22 mouse cellular contexts compared by ENCODE assay signal in the genomic region with DNA sequence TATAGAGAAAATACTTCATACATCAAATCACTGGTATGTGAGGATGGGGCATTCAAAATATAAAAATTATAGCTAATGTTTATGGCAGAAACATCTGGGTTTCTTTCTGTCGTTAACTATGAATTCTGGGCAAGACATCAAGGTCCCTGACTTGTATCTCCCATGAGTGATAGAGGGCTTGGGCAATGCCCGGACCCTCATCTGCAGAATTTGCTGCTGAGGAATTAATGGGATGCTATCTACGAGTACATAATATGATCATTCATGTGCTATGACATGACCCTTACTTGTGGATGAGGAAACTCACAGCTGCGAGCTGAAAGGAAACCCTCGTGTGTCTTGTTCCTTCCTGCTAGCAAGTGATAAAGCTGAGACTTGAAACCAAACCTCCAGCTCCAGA. TPM values are rescaled to one million over a fixed set of nuclear protein-coding genes. Genes with fewer than 3 reads are reported as not detected.
A peak's percentile ranks its signal among the peaks of the same experiment; 100 is the strongest.
DNase-seq lines count a peak whose midpoint lies in the region; ATAC-seq and TF ChIP-seq lines count a peak whose summit lies in the region.
"Had no signal": no experiment of that assay in that cellular context is flagged by ENCODE, and none has a peak within 500 bp of the region (broad histone marks: within the 10 kb centered on the region; RNA-seq: fewer than 3 reads in every experiment).

No protein-coding gene starts in this region.

- H3K9me3 ChIP-seq in lung, embryonic 14.5 days (ENCODE audit: low read depth, low read length), result no peaks in the 10 kb centered on the region
- H3K9me3 ChIP-seq in lung, embryonic 15.5 days, result no peaks in the 10 kb centered on the region
- no peaks in the 10 kb centered on the region for H3K9me3 ChIP-seq in lung, embryonic 16.5 days (ENCODE audit: control insufficient read depth, low read length)

- H3K9ac ChIP-seq in lung, embryonic 14.5 days, result no peak overlapping the region
- no peak overlapping the region for H3K9ac ChIP-seq in lung, embryonic 15.5 days
- no peak overlapping the region for H3K9ac ChIP-seq in lung, embryonic 16.5 days (ENCODE audit: low read length)

- ATAC-seq in lung, embryonic 14.5 days (ENCODE audit: insufficient read depth), result peak; percentile 56; the same call in 1 of the 2 replicates
- ATAC-seq in lung, embryonic 15.5 days (ENCODE audit: borderline replicate concordance, extremely low read depth, low FRiP score, low TSS enrichment), result peak; percentile 55; the same call in 1 of the 2 replicates
- ATAC-seq in lung, embryonic 16.5 days (ENCODE audit: low read depth), result peak; percentile 60
- ATAC-seq: activated CD4-positive, CD25-positive, alpha-beta regulatory T cell, adult 4 months; CD4-positive, CD25-positive, alpha-beta regulatory T cell, adult 4 months; Patski had no signal

- no peaks in the 10 kb centered on the region for H3K4me1 ChIP-seq in lung, embryonic 14.5 days (ENCODE audit: insufficient read depth)
- no peaks in the 10 kb centered on the region for H3K4me1 ChIP-seq in lung, embryonic 15.5 days
- no peaks in the 10 kb centered on the region for H3K4me1 ChIP-seq in lung, embryonic 16.5 days (replicated peaks; ENCODE audit: control insufficient read depth, insufficient read depth, low read length)

- TF ChIP-seq CTCF in lung, embryonic 14.5 days (IDR thresholded peaks at IDR 0.05; ENCODE audit: low read depth), result no peak

- H3K4me2 ChIP-seq in lung, embryonic 14.5 days, result no peak overlapping the region
- no peak overlapping the region for H3K4me2 ChIP-seq in lung, embryonic 15.5 days
- H3K4me2 ChIP-seq in lung, embryonic 16.5 days (ENCODE audit: low read depth, low read length), result no peak overlapping the region

- WGBS in lung, embryonic 14.5 days, result 31% methylated on average over 5 of the region's 5 CpGs
- WGBS in lung, embryonic 15.5 days, result 36% methylated on average over 5 of the region's 5 CpGs
- WGBS in lung, embryonic 16.5 days, result 28% methylated on average over 5 of the region's 5 CpGs

- H3K27me3 ChIP-seq in lung, embryonic 14.5 days (ENCODE audit: insufficient read depth, low read length), result no peaks in the 10 kb centered on the region
- H3K27me3 ChIP-seq in lung, embryonic 15.5 days, result no peaks in the 10 kb centered on the region
- no peaks in the 10 kb centered on the region for H3K27me3 ChIP-seq in lung, embryonic 16.5 days (ENCODE audit: control insufficient read depth, insufficient read depth, low read depth, low read length)
- H3K27me3 ChIP-seq: CH12.LX had no signal

- DNase-seq in lung, embryonic 14.5 days, result peak; percentile 68
- DNase-seq in lung, adult 18-20 months, result no peak
- DNase-seq in lung, postnatal 14 days, result no peak
- no peak for DNase-seq in lung, postnatal 4 days
- DNase-seq: adrenal gland, adult 2 months; adrenal gland, adult 8-10 months; adrenal gland, postnatal 10 days; adrenal gland, postnatal 14 days; adrenal gland, postnatal 25 days; adrenal gland, postnatal 36 days; B cell, adult 2 months; cerebellum, adult 11 months; cerebellum, adult 11-12 months; cerebellum, adult 18-20 months had no signal

- no peak overlapping the region for H3K27ac ChIP-seq in lung, embryonic 14.5 days (ENCODE audit: low read depth)
- no peak overlapping the region for H3K27ac ChIP-seq in lung, embryonic 15.5 days
- no peak overlapping the region for H3K27ac ChIP-seq in lung, embryonic 16.5 days (ENCODE audit: low read length)

- H3K4me3 ChIP-seq in lung, embryonic 14.5 days (ENCODE audit: low read depth, low read length), result no peak overlapping the region
- no peak overlapping the region for H3K4me3 ChIP-seq in lung, embryonic 15.5 days
- no peak overlapping the region for H3K4me3 ChIP-seq in lung, embryonic 16.5 days (ENCODE audit: low read length)

- H3K36me3 ChIP-seq in lung, embryonic 14.5 days (ENCODE audit: insufficient read depth), result no peaks in the 10 kb centered on the region
- no peaks in the 10 kb centered on the region for H3K36me3 ChIP-seq in lung, embryonic 15.5 days
- H3K36me3 ChIP-seq in lung, embryonic 16.5 days (ENCODE audit: control insufficient read depth, insufficient read depth, low read length), result no peaks in the 10 kb centered on the region
- H3K36me3 ChIP-seq: G1E had no signal

RNA-seq across cellular contexts. Expression of a gene that starts 5.1 kb away (rescaled TPM):
- polyA plus RNA-seq in lung, embryonic 14.5 days (2014; fragmentation: Nextera tagmentation; extraction: Ambion mirVana), result 5.0 and 5.4 TPM in 2 replicates
- 2.0 and 2.2 TPM in 2 replicates for polyA plus RNA-seq in lung, embryonic 15.5 days (2015; fragmentation: Nextera tagmentation; extraction: Ambion mirVana)
- 1.3 and 1.6 TPM in 2 replicates for polyA plus RNA-seq in lung, embryonic 16.5 days (2015; fragmentation: Nextera tagmentation; extraction: Ambion mirVana)
- polyA plus RNA-seq: C2C12; CD4-positive, CD25-positive, alpha-beta regulatory T cell, adult 4 months; G1E had no signal
